Mouse (Mus musculus) gastrocnemius, postnatal 36 days (tissue): ENCODE data around the gene Nhsl2. TPM values are rescaled to one million over a fixed set of nuclear protein-coding genes. Genes with fewer than 3 reads are reported as not detected.

Experiments used
- microRNA-seq, 2 experiments: library from miRNA; unstranded; fragments of <30 nt; microRNA quantifications; one replicate each; pipeline ENCODE4 v1.2.0; 2021
- total RNA-seq, 2 experiments: library from RNA; stranded (reverse); gene quantifications; 2 replicates each; pipeline ENCODE4 v1.2.3; 2021

The Nhsl2 gene
- total RNA-seq, 2 experiments from 2014 or later: 1.8 to 3.5 TPM

Small RNA genes within 50 kb of the gene (microRNA-seq; reads per million reads assigned to microRNA genes)
- gene Gm27843: 0 reads per million in 2 experiments

Other genes starting within 250 kb of the Nhsl2 start
- gene Ogt, start 209.3 kb upstream of the Nhsl2 start, total RNA-seq: 10 to 100 TPM; 59.2 to 64.7 TPM
- gene Cxcr3, start 115.1 kb upstream of the Nhsl2 start, total RNA-seq: not detected
- not detected for gene Gm4779, start 55.0 kb upstream of the Nhsl2 start, total RNA-seq
- gene 8030474K03Rik, start 54.7 kb upstream of the Nhsl2 start, total RNA-seq: not detected
- gene Rtl5, start 221.9 kb downstream of the Nhsl2 start, total RNA-seq: under 1 TPM; 0.66 to 0.81 TPM